Mouse (Mus musculus): ENCODE results near the gene Arhgef38.

- no peak for TF ChIP-seq POLR2A (IDR thresholded peaks at IDR 0.05; ENCODE audit: borderline replicate concordance, control insufficient read depth, low read depth, low read length)
- TF ChIP-seq CTCF (IDR thresholded peaks at IDR 0.05; ENCODE audit: control insufficient read depth, insufficient read depth, low read length) = no peak
Observed at GRCm38 (mm10) chr3:133255842-133256241, 21.1 kb upstream of the Arhgef38 start.
